ENCODE assay signal across 11 mouse cellular contexts in genomic region chr11:18883507-18883881, GRCm38 (mm10).
A peak's percentile ranks its signal among the peaks of the same experiment; 100 is the strongest.
DNase-seq lines count a peak whose midpoint lies in the region; ATAC-seq lines count a peak whose summit lies in the region.
"Had no signal": no experiment of that assay in that cellular context is flagged by ENCODE, and none has a peak within 500 bp of the region (broad histone marks: within the 10 kb centered on the region; RNA-seq: fewer than 3 reads in every experiment).

No protein-coding gene starts in this region.

- no peaks in the 10 kb centered on the region for H3K9me3 ChIP-seq in hindbrain, embryonic 15.5 days
- H3K9me3 ChIP-seq in midbrain, embryonic 10.5 days (replicated peaks) = no peaks in the 10 kb centered on the region

- intact Hi-C loops in left cerebral cortex, postnatal 25 days (cut with DNase I) = no loop called here
- intact Hi-C loops in left cerebral cortex, postnatal 10 days (cut with DNase I) = loop anchor here (5.0 kb wide), 1 partner anchor 789 kb away; no protein-coding TSS in a partner anchor

- DNase-seq in Muller cell, postnatal 12 days (ENCODE audit: inconsistent ontology term) = peak; percentile 57
- DNase-seq in embryo, embryonic 11 days = peak; percentile 89
- DNase-seq in midbrain, embryonic 10.5 days (ENCODE audit: low spot score) = peak; percentile 37
- no peak for DNase-seq in left cerebral cortex, postnatal 25 days (ENCODE audit: low spot score in 2 of 2)
- DNase-seq in thymus, postnatal 10 days (ENCODE audit: low spot score in 2 of 2) = no peak
- DNase-seq in left cerebral cortex, postnatal 10 days (ENCODE audit: extremely low spot score in 1 of 2, low spot score in 2 of 2) = no peak
- DNase-seq: liver; right cerebral cortex, postnatal 25 days had no signal

- no peak overlapping the region for H3K4me3 ChIP-seq in hindbrain, embryonic 15.5 days
- H3K4me3 ChIP-seq in midbrain, embryonic 10.5 days = no peak overlapping the region

- no peak overlapping the region for H3K4me2 ChIP-seq in hindbrain, embryonic 15.5 days

- peak overlapping the region; percentile 78 for H3K27ac ChIP-seq in hindbrain, embryonic 15.5 days (replicated peaks)
- peak overlapping the region; percentile 56; the same call in 1 of the 2 replicates for H3K27ac ChIP-seq in midbrain, embryonic 10.5 days (replicated peaks)

- 17% methylated on average over 2 of the region's 2 CpGs for WGBS in hindbrain, embryonic 15.5 days
- 34% methylated on average over 2 of the region's 2 CpGs for WGBS in midbrain, embryonic 10.5 days

- H3K27me3 ChIP-seq in hindbrain, embryonic 15.5 days = no peaks in the 10 kb centered on the region
- H3K27me3 ChIP-seq in midbrain, embryonic 10.5 days (ENCODE audit: low read depth, poor library complexity, severe bottlenecking) = peaks cover 48% of the 10 kb centered on the region
- H3K27me3 ChIP-seq: Patski had no signal

- H3K9ac ChIP-seq in hindbrain, embryonic 15.5 days = no peak overlapping the region

- peak; percentile 87 for ATAC-seq in hindbrain, embryonic 15.5 days (ENCODE audit: low FRiP score, low read depth)
- ATAC-seq in monocyte, adult 5-6 weeks (replicated peaks; ENCODE audit: insufficient number of reproducible peaks, low FRiP score, low TSS enrichment, poor library complexity, severe bottlenecking) = no peak
- ATAC-seq: Patski had no signal

- no peaks in the 10 kb centered on the region for H3K36me3 ChIP-seq in hindbrain, embryonic 15.5 days
- peaks cover 4% of the 10 kb centered on the region; the same call in 1 of the 2 replicates for H3K36me3 ChIP-seq in midbrain, embryonic 10.5 days

- peaks cover 71% of the 10 kb centered on the region for H3K4me1 ChIP-seq in hindbrain, embryonic 15.5 days (replicated peaks)
- H3K4me1 ChIP-seq in midbrain, embryonic 10.5 days = peaks cover 90% of the 10 kb centered on the region

Comparison
In these comparisons a context has a peak if more than half of its experiments do, and no peak if none do; other contexts are left out.
1. DNase-seq: peak in Muller cell, postnatal 12 days (single experiment), embryo, embryonic 11 days (single experiment) and midbrain, embryonic 10.5 days (single experiment); none in left cerebral cortex, postnatal 25 days (0 of 2), thymus, postnatal 10 days (0 of 2) and left cerebral cortex, postnatal 10 days (0 of 2).